Mouse (Mus musculus) embryonic fibroblast, embryonic 13.5 days (primary cell): ENCODE data around the gene Hadha. TPM values are rescaled to one million over a fixed set of nuclear protein-coding genes. Genes with fewer than 3 reads are reported as not detected.

Experiments
- H3K27ac ChIP-seq: 2 replicates; pipeline ENCODE4 v1.5.1; 2012; ENCODE audit warnings: low read length, control low read depth, inconsistent platforms; ENCODE audit not compliant: insufficient read depth
- H3K4me1 ChIP-seq: 2 replicates; pipeline ENCODE4 v1.6.1; 2011; ENCODE audit warnings: low read length; ENCODE audit not compliant: control insufficient read depth, insufficient read depth
- H3K4me3 ChIP-seq: 2 replicates; pipeline ENCODE4 v1.5.1; 2011; ENCODE audit warnings: mild to moderate bottlenecking, control low read depth, low read length; ENCODE audit not compliant: insufficient read depth
- CTCF ChIP-seq: IDR thresholded peaks from 2 replicates; pipeline ENCODE4 v1.5.1; 2011; ENCODE audit warnings: mild to moderate bottlenecking, control low read depth, low read length, moderate library complexity, borderline replicate concordance; ENCODE audit not compliant: insufficient read depth
- POLR2A ChIP-seq: IDR thresholded peaks from 2 replicates; pipeline ENCODE4 v1.6.1; 2011; ENCODE audit warnings: low read depth, mild to moderate bottlenecking, control low read depth, low read length, moderate library complexity
- polyA plus RNA-seq: library from polyadenylated mRNA; stranded (reverse); fragments of >200 nt; gene quantifications from 2 replicates; pipeline ENCODE4 v1.2.4, GENCODE M21; 2011; ENCODE audit warnings: low read depth; ENCODE audit not compliant: missing spikeins, insufficient read length

Hadha gene
- polyA plus RNA-seq, 1 experiment: 114 TPM

DNA sequence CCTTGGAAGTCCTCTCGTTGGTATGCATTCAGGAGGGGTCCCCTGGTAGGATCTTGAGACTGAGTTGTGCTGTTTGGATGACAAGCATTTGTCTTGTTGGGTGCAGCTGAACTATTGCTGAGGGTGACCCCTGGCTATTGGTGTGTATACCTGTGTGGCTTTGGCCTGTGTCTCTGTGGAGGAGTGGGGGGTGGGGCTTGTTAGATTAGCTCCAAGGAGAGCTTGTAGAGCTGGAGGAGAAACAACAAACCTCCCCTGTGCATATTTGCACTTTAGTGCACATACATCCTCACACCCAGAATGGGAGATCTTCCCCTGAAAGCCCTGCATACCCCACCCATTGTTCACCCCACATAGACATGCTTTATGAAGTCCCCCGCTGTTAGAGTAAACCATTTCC lies 48.2 kb downstream of the Hadha start:
- TF ChIP-seq CTCF (no peak), POLR2A (no peak)
- Histone ChIP-seq H3K4me1 (peaks cover 3% of the 10 kb centered on the region; the same call in 1 of the 2 replicates), H3K4me3 (no peak overlapping the region), H3K27ac (no peak overlapping the region)

DNA sequence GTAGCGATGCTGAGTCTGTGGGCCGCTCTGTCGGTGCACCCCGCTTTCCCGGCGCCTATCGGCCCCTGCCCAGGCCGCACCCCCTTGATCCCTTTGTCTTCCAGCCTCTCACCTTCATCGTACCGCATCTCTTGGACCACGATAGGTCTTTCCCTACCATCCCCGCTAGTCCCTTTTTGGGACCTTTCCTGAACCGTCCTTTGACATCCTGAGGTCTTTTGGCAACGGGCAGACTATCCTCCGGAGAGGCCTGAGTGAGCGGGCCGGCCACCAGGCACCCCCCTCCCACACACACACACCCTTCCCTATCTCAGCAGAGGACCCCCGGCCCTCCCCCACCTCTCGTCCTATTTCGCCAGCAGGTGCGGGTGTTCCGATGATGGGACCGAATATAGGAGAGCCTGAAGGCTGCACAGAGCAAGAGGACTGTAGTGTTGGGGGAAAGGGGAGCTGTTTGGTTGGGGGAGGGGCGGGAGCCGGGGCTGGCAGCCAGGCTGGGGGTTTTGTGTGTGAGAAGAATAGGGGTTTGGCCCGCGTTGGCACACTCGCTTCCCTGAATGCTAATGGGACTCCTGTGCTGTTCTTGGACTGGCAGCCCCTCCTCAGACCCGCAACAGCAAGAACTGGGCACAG lies 49.2 kb downstream of the Hadha start, which contains the start of gene 3110082J24Rik:
Gene 3110082J24Rik, minus strand, starts transcription at position 419 of the 633 bp plus-strand sequence.
- H3K27ac ChIP-seq: no peak within 1 kb of the TSS
- peaks cover 3% of the 10 kb centered on the region; the same call in 1 of the 2 replicates for H3K4me1 ChIP-seq
- no peak for TF ChIP-seq POLR2A
- no peak for TF ChIP-seq CTCF
- H3K4me3 ChIP-seq: peak within 1 kb of the TSS; percentile 58

DNA sequence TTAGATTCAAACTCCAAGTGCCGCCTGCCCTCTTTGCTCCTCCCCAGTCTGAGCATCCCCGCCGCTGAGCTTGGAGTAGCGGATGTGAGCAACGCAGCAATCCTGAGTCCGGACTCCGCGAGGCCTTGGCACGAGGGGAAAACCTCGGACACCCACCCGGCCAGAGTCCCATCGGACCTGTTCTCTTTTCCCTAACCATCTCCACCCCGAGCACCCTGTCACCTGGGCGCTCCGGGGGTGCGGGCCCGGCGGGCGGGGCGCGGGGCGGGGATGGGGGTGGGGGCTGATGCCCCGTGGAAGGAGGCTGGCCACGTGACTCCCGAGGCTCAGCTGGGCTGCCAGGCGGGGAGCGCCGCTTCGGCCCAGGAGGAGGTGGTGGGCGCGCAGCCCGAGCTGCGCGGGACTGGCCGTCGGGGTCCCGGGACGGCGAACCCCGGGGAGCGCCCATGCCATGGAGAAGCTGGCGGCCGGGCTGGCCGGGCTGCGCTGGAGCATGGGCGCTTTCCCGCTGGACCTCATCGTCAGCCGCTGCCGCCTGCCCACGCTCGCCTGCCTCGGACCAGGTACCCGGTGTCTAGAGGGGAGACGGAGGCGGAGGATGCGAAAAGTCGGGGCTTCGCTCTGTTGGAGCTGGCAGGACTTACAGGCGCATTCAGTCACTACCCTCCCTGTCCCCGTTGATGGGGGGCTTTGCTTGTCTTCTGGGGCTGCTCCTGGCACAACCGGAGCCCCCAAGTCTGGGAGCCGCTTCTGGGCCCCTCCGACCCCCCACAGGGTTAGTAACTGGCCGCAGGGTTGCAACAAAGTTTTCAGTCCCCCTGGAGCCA lies 49.9 kb downstream of the Hadha start, which contains the start of gene Garem2:
Gene Garem2, plus strand, starts transcription at position 321 of the 827 bp plus-strand sequence.
- TF ChIP-seq POLR2A: peak; percentile 46; the same call in 1 of the 2 replicates
- no peak for TF ChIP-seq CTCF
- no peaks in the 10 kb centered on the region for H3K4me1 ChIP-seq
- no peak within 1 kb of the TSS for H3K27ac ChIP-seq
- peak within 1 kb of the TSS; percentile 58 for H3K4me3 ChIP-seq

DNA sequence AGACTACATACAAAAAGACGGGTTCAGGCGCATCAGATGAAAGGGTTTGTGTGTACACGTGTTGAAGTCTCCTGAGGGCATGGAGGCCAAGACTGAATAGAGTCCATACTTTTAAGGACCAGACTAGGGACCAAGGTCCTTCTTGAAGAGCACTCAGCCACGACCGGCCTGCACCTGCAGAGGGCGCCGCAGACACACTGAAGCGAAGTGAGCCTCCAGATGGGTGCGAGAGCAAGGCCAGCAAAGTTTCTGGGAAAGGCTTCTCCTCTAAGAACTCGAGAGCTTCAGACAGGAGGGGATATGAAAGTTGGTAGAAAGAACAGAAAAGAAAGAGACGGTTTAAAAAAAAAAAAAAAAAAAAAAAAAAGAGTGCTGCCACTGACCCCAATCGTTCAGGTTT lies 50.6 kb downstream of the Hadha start:
- H3K4me3 ChIP-seq: no peak overlapping the region

GRCm38 (mm10) chr5:30103340-30103739 lies 51.6 kb downstream of the Hadha start:
- H3K27ac ChIP-seq: no peak overlapping the region
- TF ChIP-seq POLR2A (no peak), CTCF (no peak)

More for the DNA sequence above, 50.6 kb downstream of the Hadha start:
- TF ChIP-seq CTCF: peak; percentile 88
- no peak for TF ChIP-seq POLR2A
- no peaks in the 10 kb centered on the region for H3K4me1 ChIP-seq
- no peak overlapping the region for H3K27ac ChIP-seq

GRCm38 (mm10) chr5:30098260-30098659 lies 56.7 kb downstream of the Hadha start:
- TF ChIP-seq POLR2A: no peak
- no peak for TF ChIP-seq CTCF
- Histone ChIP-seq H3K27ac (no peak overlapping the region), H3K4me1 (no peaks in the 10 kb centered on the region), H3K4me3 (no peak overlapping the region)

More at GRCm38 (mm10) chr5:30103340-30103739, 51.6 kb downstream of the Hadha start:
- Histone ChIP-seq H3K4me3 (no peak overlapping the region), H3K4me1 (no peaks in the 10 kb centered on the region)

DNA sequence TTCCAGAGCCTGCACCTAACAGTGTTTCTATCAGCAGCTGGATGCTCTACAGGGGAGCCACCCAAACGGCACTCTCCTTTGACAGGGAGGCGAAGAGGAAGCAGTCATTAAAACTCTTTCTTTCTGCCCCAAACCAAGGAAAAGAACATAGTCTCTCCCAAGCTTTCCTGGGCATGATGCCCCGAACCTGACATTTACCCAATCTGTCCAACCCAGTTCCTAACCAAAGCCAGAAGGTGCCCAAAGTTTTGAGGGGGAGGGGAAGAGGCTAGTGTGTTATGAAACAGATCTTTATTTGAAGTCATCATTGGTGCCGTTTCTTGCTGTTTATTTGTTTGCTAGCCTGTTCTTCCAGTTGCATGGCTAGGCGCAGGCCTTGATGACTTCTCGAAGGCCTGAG lies 59.2 kb downstream of the Hadha start:
- Histone ChIP-seq H3K4me1 (no peaks in the 10 kb centered on the region), H3K4me3 (no peak overlapping the region), H3K27ac (no peak overlapping the region)
- TF ChIP-seq CTCF: no peak
- no peak for TF ChIP-seq POLR2A

GRCm38 (mm10) chr5:30094399-30094798 lies 60.6 kb downstream of the Hadha start:
- Histone ChIP-seq H3K4me1 (no peaks in the 10 kb centered on the region), H3K4me3 (no peak overlapping the region), H3K27ac (no peak overlapping the region)
- TF ChIP-seq POLR2A (no peak), CTCF (no peak)

DNA sequence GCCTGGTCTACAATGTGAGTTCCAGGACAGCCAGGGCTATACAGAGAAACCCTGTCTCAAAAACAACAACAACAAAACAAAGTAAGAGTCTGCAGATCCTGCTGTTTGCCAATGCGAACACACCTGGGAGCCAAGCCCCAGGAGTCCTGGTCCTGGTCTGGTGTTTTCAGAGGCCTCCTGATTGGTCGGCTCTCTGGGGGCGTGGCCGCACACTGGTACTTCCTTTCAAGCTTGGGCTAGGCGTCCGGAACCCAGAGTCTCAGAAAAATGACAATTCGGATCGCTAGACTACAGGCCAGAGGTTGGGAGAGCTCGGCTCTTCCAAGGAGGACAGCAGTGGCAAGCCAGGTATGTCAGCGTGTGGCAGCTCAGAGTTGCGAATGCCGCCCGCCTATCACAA lies 62.3 kb downstream of the Hadha start:
- no peak for TF ChIP-seq POLR2A
- TF ChIP-seq CTCF: no peak
- H3K27ac ChIP-seq: no peak overlapping the region
- H3K4me1 ChIP-seq: no peaks in the 10 kb centered on the region
- H3K4me3 ChIP-seq: no peak overlapping the region
